Comparison of ENCODE assay signal across 8 mouse cellular contexts in genomic region chr8:125759022-125759421, GRCm38 (mm10). TPM values are rescaled to one million over a fixed set of nuclear protein-coding genes. Genes with fewer than 3 reads are reported as not detected.
DNase-seq lines count a peak whose midpoint lies in the region; ATAC-seq and TF ChIP-seq lines count a peak whose summit lies in the region.
"Had no signal": no experiment of that assay in that cellular context is flagged by ENCODE, and none has a peak within 500 bp of the region (broad histone marks: within the 10 kb centered on the region; RNA-seq: fewer than 3 reads in every experiment).

No protein-coding gene starts in this region.

- no peak overlapping the region for H3K9ac ChIP-seq in hindbrain, embryonic 11.5 days (ENCODE audit: low read depth, low read length)
- no peak overlapping the region for H3K9ac ChIP-seq in hindbrain, embryonic 13.5 days
- H3K9ac ChIP-seq in CH12.LX (ENCODE audit: insufficient read depth, low read depth), result no peak overlapping the region
- no peak overlapping the region for H3K9ac ChIP-seq in limb, embryonic 11.5 days (ENCODE audit: low read length)

- in situ Hi-C loops in CH12.LX (cut with MboI; ENCODE audit: low pct_ligation_motif_present, low pct_unique_long_range_greater_than_20kb, low sequenced_read_pairs), result no loop called here

- no peak overlapping the region for H3ac ChIP-seq in C2C12 (ENCODE audit: control insufficient read depth, insufficient read length, low read depth)

- no peak for TF ChIP-seq POLR2A in CH12.LX (IDR thresholded peaks at IDR 0.05; ENCODE audit: low read depth, low read length)

- no peak overlapping the region for H3K4me2 ChIP-seq in hindbrain, embryonic 11.5 days (replicated peaks; ENCODE audit: low read depth, low read length)
- no peak overlapping the region for H3K4me2 ChIP-seq in hindbrain, embryonic 13.5 days
- H3K4me2 ChIP-seq in CH12.LX (ENCODE audit: insufficient read depth, low read depth, poor library complexity, severe bottlenecking), result no peak overlapping the region
- H3K4me2 ChIP-seq in limb, embryonic 11.5 days (ENCODE audit: low read depth, severe bottlenecking), result no peak overlapping the region

- DNase-seq in hindbrain, embryonic 11.5 days (ENCODE audit: low spot score), result peak; percentile 30
- peak; percentile 31 for DNase-seq in CH12.LX (ENCODE audit: extremely low read depth)
- DNase-seq in limb, embryonic 11.5 days (ENCODE audit: low spot score), result peak; percentile 53
- peak; percentile 12 for DNase-seq in spleen, adult 12 weeks (ENCODE audit: low spot score)
- no peak for DNase-seq in layer of hippocampus, postnatal 14 days (ENCODE audit: low spot score in 2 of 2)

- TF ChIP-seq EP300 in CH12.LX (IDR thresholded peaks at IDR 0.05; ENCODE audit: low read length), result no peak

- no peaks in the 10 kb centered on the region for H3K79me3 ChIP-seq in C2C12 (ENCODE audit: low read depth)

- no peak overlapping the region for H3K4me3 ChIP-seq in hindbrain, embryonic 11.5 days (ENCODE audit: low read depth, low read length)
- H3K4me3 ChIP-seq in hindbrain, embryonic 13.5 days, result no peak overlapping the region
- H3K4me3 ChIP-seq in C2C12 (ENCODE audit: insufficient read depth, poor library complexity, severe bottlenecking) (no peak overlapping the region), CH12.LX (replicated peaks in 1 of 3; ENCODE audit: low read depth in 2 of 3, low read length in 2 of 3, poor library complexity in 1 of 3) (no peak overlapping the region)
- H3K4me3 ChIP-seq in limb, embryonic 11.5 days (ENCODE audit: low read depth, low read length), result no peak overlapping the region
- H3K4me3 ChIP-seq: myocyte had no signal

- H3K4me1 ChIP-seq in hindbrain, embryonic 11.5 days (replicated peaks; ENCODE audit: control insufficient read depth, insufficient read depth, low read length), result no peaks in the 10 kb centered on the region
- peaks cover 14% of the 10 kb centered on the region for H3K4me1 ChIP-seq in hindbrain, embryonic 13.5 days (replicated peaks)
- peaks cover 6 to 9% of the 10 kb centered on the region in 2 experiments; a peak in 3 of 4 replicates for H3K4me1 ChIP-seq in CH12.LX (ENCODE audit: control insufficient read depth in 1 of 2, insufficient read depth in 2 of 2)
- H3K4me1 ChIP-seq in limb, embryonic 11.5 days (ENCODE audit: control insufficient read depth, insufficient read depth, low read length), result peaks cover 6% of the 10 kb centered on the region; the same call in 1 of the 2 replicates

- H3K79me2 ChIP-seq in C2C12 (ENCODE audit: control insufficient read depth, insufficient read depth), result no peaks in the 10 kb centered on the region
- no peaks in the 10 kb centered on the region for H3K79me2 ChIP-seq in CH12.LX (replicated peaks; ENCODE audit: control insufficient read depth, extremely low read depth, insufficient read depth, poor library complexity, severe bottlenecking)

- H3K27me3 ChIP-seq in hindbrain, embryonic 11.5 days (ENCODE audit: control insufficient read depth, insufficient read depth, low read length), result no peaks in the 10 kb centered on the region
- no peaks in the 10 kb centered on the region for H3K27me3 ChIP-seq in hindbrain, embryonic 13.5 days
- H3K27me3 ChIP-seq in C2C12 (ENCODE audit: control insufficient read depth, insufficient read depth, insufficient read length), result no peaks in the 10 kb centered on the region
- no peaks in the 10 kb centered on the region for H3K27me3 ChIP-seq in CH12.LX (replicated peaks)
- H3K27me3 ChIP-seq in limb, embryonic 11.5 days (ENCODE audit: control insufficient read depth, insufficient read depth, low read length), result no peaks in the 10 kb centered on the region

- peak; percentile 41 for TF ChIP-seq RAD21 in CH12.LX (IDR thresholded peaks at IDR 0.05; ENCODE audit: low read depth, low read length)

- ATAC-seq in hindbrain, embryonic 11.5 days (ENCODE audit: low FRiP score), result no peak
- ATAC-seq in hindbrain, embryonic 13.5 days (ENCODE audit: low FRiP score), result no peak
- no peak for ATAC-seq in limb, embryonic 11.5 days (ENCODE audit: insufficient number of reproducible peaks, low FRiP score, low TSS enrichment, low read depth)

- TF ChIP-seq CTCF in C2C12 (IDR thresholded peaks at IDR 0.05; ENCODE audit: control insufficient read depth, insufficient read depth, insufficient read length) (peak; percentile 24), CH12.LX (conservative IDR thresholded peaks at IDR 0.05 in 1 of 2, IDR thresholded peaks at IDR 0.05 in 1 of 2; ENCODE audit: low read depth in 2 of 2, low read length in 2 of 2) (peak; percentile 45 to 75)

- dilution Hi-C loops in CH12.LX (cut with MboI; ENCODE audit: extremely low pct_ligation_motif_present, extremely low pct_unique_long_range_greater_than_20kb, low sequenced_read_pairs), result no loop called here

- H3K27ac ChIP-seq in hindbrain, embryonic 11.5 days (ENCODE audit: low read depth, low read length), result no peak overlapping the region
- H3K27ac ChIP-seq in hindbrain, embryonic 13.5 days, result no peak overlapping the region
- no peak overlapping the region for H3K27ac ChIP-seq in CH12.LX (ENCODE audit: insufficient read depth, low read depth)
- no peak overlapping the region for H3K27ac ChIP-seq in limb, embryonic 11.5 days (replicated peaks; ENCODE audit: low read depth, low read length)

- H3K36me3 ChIP-seq in hindbrain, embryonic 11.5 days (ENCODE audit: control insufficient read depth, insufficient read depth, low read length), result no peaks in the 10 kb centered on the region
- H3K36me3 ChIP-seq in hindbrain, embryonic 13.5 days, result peaks cover 40% of the 10 kb centered on the region
- no peaks in the 10 kb centered on the region for H3K36me3 ChIP-seq in C2C12 (ENCODE audit: control insufficient read depth, insufficient read depth)
- no peaks in the 10 kb centered on the region for H3K36me3 ChIP-seq in CH12.LX (replicated peaks in 1 of 2; ENCODE audit: control insufficient read depth in 1 of 2, insufficient read depth in 1 of 2, low read length in 1 of 2)
- no peaks in the 10 kb centered on the region for H3K36me3 ChIP-seq in limb, embryonic 11.5 days (ENCODE audit: control insufficient read depth, insufficient read depth, low read length)

- 53% methylated on average over 10 of the region's 10 CpGs for WGBS in hindbrain, embryonic 11.5 days
- whole genome bisulfite sequencing in hindbrain, embryonic 13.5 days, result 50% methylated on average over 10 of the region's 10 CpGs
- 44% methylated on average over 10 of the region's 10 CpGs for WGBS in limb, embryonic 11.5 days

- no peaks in the 10 kb centered on the region for H3K9me3 ChIP-seq in hindbrain, embryonic 11.5 days (ENCODE audit: control insufficient read depth, low read length)
- H3K9me3 ChIP-seq in hindbrain, embryonic 13.5 days, result peaks cover 4% of the 10 kb centered on the region; the same call in 1 of the 2 replicates
- H3K9me3 ChIP-seq in CH12.LX (replicated peaks; ENCODE audit: low read length), result no peaks in the 10 kb centered on the region
- H3K9me3 ChIP-seq in limb, embryonic 11.5 days (ENCODE audit: control insufficient read depth, low read length), result no peaks in the 10 kb centered on the region; the same call in 1 of the 2 replicates

TF ChIP-seq in C2C12, 6 proteins besides CTCF, POLR2A, EP300 and RAD21:
- TF ChIP-seq MYOG (IDR thresholded peaks at IDR 0.05; ENCODE audit: control insufficient read depth, extremely low read depth, insufficient read length) (no peak), MYOD1 (IDR thresholded peaks at IDR 0.05; ENCODE audit: control insufficient read depth, insufficient read length, low read depth) (no peak), FOSL1 (IDR thresholded peaks at IDR 0.05; ENCODE audit: insufficient read depth, low read length, poor library complexity, severe bottlenecking) (no peak), MAX (IDR thresholded peaks at IDR 0.05) (no peak), CEBPB (IDR thresholded peaks at IDR 0.05; ENCODE audit: low read depth) (no peak), USF1 (IDR thresholded peaks at IDR 0.05; ENCODE audit: low read depth) (no peak)
TF ChIP-seq in C2C12: peak in this region for 0.

TF ChIP-seq in CH12.LX, 34 proteins besides CTCF, POLR2A, EP300 and RAD21:
- peak; percentile 38 for TF ChIP-seq SMC3 (IDR thresholded peaks at IDR 0.05; ENCODE audit: low read depth, low read length)
- no peak for TF ChIP-seq MXI1 (IDR thresholded peaks at IDR 0.05; ENCODE audit: low read depth, low read length)

RNA-seq across cellular contexts. Expression of gene Ntpcr, which starts 29.3 kb away (rescaled TPM):
- polyA plus RNA-seq in hindbrain, embryonic 11.5 days (2014; fragmentation: Nextera tagmentation; extraction: Ambion mirVana), result 21.1 and 21.5 TPM in 2 replicates
- 32.3 and 33.8 TPM in 2 replicates for polyA plus RNA-seq in hindbrain, embryonic 13.5 days (2015; fragmentation: Nextera tagmentation; extraction: Ambion mirVana)
- 4.8 TPM for polyA plus RNA-seq in C2C12 (2012; fragmentation: generic; extraction: Trizol)
- 22.9 and 24.0 TPM in 2 replicates for total RNA-seq in CH12.LX (2012; rRNA removed)
- total RNA-seq in CH12.LX (2014; rRNA removed), result 23.6 and 25.0 TPM in 2 replicates
- 15.1 and 17.0 TPM in 2 replicates for polyA plus RNA-seq in CH12.LX (2012; ENCODE audit: insufficient read length, low read depth)
- 17.3 and 22.0 TPM in 2 replicates for polyA plus RNA-seq in limb, embryonic 11.5 days (2014; fragmentation: Nextera tagmentation; extraction: Ambion mirVana)
- 10 to 100 TPM; 18.8 to 21.4 TPM for total RNA-seq in layer of hippocampus, postnatal 14 days (2021)

Comparison
In these comparisons a context has a peak if more than half of its experiments do, and no peak if none do; other contexts are left out.
1. DNase-seq: peak in hindbrain, embryonic 11.5 days (single experiment), CH12.LX (single experiment), limb, embryonic 11.5 days (single experiment) and spleen, adult 12 weeks (single experiment); none in layer of hippocampus, postnatal 14 days (0 of 2).